Mouse (Mus musculus) neural tube, embryonic 13.5 days (tissue): ENCODE data around the gene Pum2. TPM values are rescaled to one million over a fixed set of nuclear protein-coding genes. Genes with fewer than 3 reads are reported as not detected.
"Not testable (repeated sequence)": the region's sequence is repeated elsewhere in the genome, so short reads cannot be mapped to it uniquely, and the experiment has no call there.

Experiments
- ATAC-seq: fragments of 200-750 bp; cut with Nextera tagmentation; 2 replicates; pipeline ENCODE4 v1.8.0; 2017; ENCODE audit warnings: low read depth, mild to moderate bottlenecking, moderate TSS enrichment, moderate library complexity
- H3K27ac ChIP-seq: fragments of 300-500 bp; sonication (generic); replicated peaks from 2 replicates; pipeline ENCODE4 v1.5.1; 2015; ENCODE audit warnings: moderate library complexity, mild to moderate bottlenecking, inconsistent platforms
- H3K27me3 ChIP-seq: fragments of 300-500 bp; sonication (generic); 2 replicates; pipeline ENCODE4 v1.6.1; 2015; ENCODE audit warnings: mild to moderate bottlenecking, inconsistent platforms
- H3K36me3 ChIP-seq: fragments of 300-500 bp; sonication (generic); 2 replicates; pipeline ENCODE4 v1.6.1; 2015; ENCODE audit warnings: mild to moderate bottlenecking, inconsistent platforms
- H3K4me1 ChIP-seq: fragments of 300-500 bp; sonication (generic); replicated peaks from 2 replicates; pipeline ENCODE4 v1.6.1; 2015; ENCODE audit warnings: inconsistent platforms
- H3K4me2 ChIP-seq: fragments of 300-500 bp; sonication (generic); 2 replicates; pipeline ENCODE4 v1.6.1; 2015; ENCODE audit warnings: inconsistent platforms, mild to moderate bottlenecking, moderate library complexity
- H3K4me3 ChIP-seq: fragments of 300-500 bp; sonication (generic); 2 replicates; pipeline ENCODE4 v1.5.1; 2015; ENCODE audit warnings: mild to moderate bottlenecking, inconsistent platforms
- H3K9ac ChIP-seq: fragments of 300-500 bp; sonication (generic); 2 replicates; pipeline ENCODE4 v1.6.1; 2015; ENCODE audit warnings: moderate library complexity, mild to moderate bottlenecking, inconsistent platforms
- H3K9me3 ChIP-seq: fragments of 300-500 bp; sonication (generic); 2 replicates; pipeline ENCODE4 v1.6.1; 2016; ENCODE audit warnings: inconsistent platforms
- WGBS: fragments of 180-500 bp; shearing (Covaris S2); methylation state at CpG from one replicate; pipeline ENCODE4 v1.1.7; 2015; 5-methylcytosine and 5-hydroxymethylcytosine counted together
- polyA plus RNA-seq: library from polyadenylated mRNA; unstranded; fragments of >200 nt; fragmentation: Nextera tagmentation; extraction: Ambion mirVana; gene quantifications from 2 replicates; pipeline ENCODE4 v1.2.1, GENCODE M21; 2015

The Pum2 gene
- polyA plus RNA-seq, 1 experiment from 2014 or later = 40.9 TPM

DNA sequence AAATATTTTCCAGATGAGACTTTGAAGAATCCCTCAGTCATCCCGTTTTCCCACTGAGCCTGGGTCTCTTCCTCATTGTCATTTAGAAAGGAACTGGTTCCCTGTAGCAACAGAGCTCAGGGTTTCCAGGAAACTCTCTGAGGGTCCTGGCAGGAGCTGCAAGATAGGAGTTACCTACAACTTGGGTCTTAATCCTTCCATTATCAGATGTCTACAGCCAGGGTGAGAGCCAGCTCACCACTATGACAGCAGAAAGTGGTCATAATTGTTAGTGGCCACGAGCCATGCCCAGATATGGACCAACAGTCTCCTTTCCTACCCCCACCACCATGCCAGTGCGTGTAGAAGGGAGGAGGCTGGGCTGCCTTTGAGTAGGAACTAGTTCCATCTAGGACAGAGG, 23.9 kb upstream of the Pum2 start:
- WGBS = 66% methylated on average over 3 of the region's 3 CpGs
- not testable (repeated sequence) for H3K9ac ChIP-seq, H3K4me2 ChIP-seq, ATAC-seq, H3K9me3 ChIP-seq, H3K4me1 ChIP-seq, H3K27me3 ChIP-seq, H3K4me3 ChIP-seq, H3K27ac ChIP-seq, H3K36me3 ChIP-seq

DNA sequence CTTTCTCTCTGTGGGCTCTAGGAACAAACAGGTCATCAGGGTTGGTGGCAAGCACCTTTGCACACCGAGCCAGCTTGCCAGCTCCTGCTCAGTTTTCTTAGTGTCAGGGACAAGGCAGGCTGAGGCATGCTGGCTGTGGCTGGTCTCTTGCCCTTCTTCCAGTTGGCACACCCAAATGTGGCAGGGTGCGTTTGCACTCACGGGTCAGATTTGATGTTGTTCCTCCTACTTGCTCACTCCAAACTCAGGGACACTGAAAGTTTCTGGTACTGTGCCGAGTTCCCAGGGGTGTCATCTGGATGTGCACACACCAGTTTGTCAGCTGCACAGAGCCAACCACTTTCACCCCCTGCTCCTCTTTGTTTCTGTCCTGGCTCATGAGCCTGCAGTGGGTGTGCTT, 17.3 kb upstream of the Pum2 start:
- H3K27me3 ChIP-seq = no peaks in the 10 kb centered on the region
- no peak overlapping the region for H3K4me3 ChIP-seq
- H3K4me1 ChIP-seq = no peaks in the 10 kb centered on the region
- 86% methylated on average over 4 of the region's 4 CpGs for WGBS
- no peak overlapping the region for H3K9ac ChIP-seq
- H3K4me2 ChIP-seq = no peak overlapping the region
- H3K27ac ChIP-seq = no peak overlapping the region
- H3K36me3 ChIP-seq = no peaks in the 10 kb centered on the region
- ATAC-seq = no peak
- no peaks in the 10 kb centered on the region for H3K9me3 ChIP-seq

DNA sequence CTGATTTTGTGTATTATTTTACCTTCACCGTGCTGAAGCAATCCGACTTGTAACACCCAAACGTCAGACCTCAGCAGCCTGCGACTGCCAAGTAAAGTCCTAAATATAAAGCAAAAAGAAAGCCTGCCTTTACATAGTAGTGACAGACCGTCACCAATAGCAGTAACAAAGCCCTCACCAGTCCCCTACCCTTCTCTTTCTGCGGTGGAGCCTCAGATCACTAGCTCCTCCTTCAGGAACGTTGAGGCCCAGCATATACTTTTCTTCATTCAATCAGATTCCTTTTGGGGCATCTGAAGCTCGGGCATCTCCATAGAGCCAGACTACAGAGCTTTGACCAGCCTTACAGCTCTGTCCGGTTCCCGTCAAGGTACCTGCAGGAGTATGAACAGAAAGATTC, 16.8 kb upstream of the Pum2 start:
- H3K9ac ChIP-seq = no peak overlapping the region
- H3K4me2 ChIP-seq = no peak overlapping the region
- no peak for ATAC-seq
- no peaks in the 10 kb centered on the region for H3K9me3 ChIP-seq
- H3K4me3 ChIP-seq = no peak overlapping the region
- no peak overlapping the region for H3K27ac ChIP-seq
- no peaks in the 10 kb centered on the region for H3K27me3 ChIP-seq
- 75% methylated on average over 10 of the region's 10 CpGs for WGBS
- H3K4me1 ChIP-seq = no peaks in the 10 kb centered on the region
- H3K36me3 ChIP-seq = no peaks in the 10 kb centered on the region

DNA sequence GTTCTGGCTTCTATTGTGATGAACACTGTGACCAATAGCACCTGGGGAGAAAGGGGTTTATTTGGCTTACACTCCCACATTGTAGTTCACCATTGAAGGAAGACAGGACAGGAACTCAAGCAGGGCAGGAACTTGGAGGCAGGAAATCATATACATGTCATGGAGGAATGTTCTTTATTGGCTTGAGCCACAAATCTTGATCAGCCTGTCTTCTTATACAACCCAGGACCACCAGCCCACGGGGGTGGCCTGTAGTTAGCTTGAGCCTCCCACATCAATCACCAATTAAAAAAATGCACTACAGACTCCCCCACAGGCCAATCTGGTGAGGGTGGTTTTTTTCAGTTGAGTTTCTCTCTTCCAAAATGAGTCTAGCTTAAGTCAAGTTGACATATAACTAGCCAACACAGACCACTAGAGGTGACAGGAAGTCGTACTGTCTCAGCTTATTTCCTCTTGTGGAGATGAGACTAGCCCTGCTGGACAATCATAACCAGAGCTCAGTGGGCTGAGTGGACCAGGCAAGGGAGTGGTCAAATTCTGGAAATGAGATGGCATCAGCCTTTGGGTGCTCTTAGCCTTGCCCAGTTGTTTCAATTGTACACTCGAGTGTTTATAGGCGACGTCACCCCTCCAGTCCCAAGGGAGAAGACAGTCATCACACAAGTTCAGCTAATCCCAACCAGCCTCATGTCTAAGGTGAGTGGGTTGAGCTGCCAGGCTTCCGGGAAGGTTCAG, 16.1 kb upstream of the Pum2 start:
- no peak for ATAC-seq
- 89% methylated on average over 6 of the region's 6 CpGs for WGBS
- H3K4me3 ChIP-seq = no peak overlapping the region

DNA sequence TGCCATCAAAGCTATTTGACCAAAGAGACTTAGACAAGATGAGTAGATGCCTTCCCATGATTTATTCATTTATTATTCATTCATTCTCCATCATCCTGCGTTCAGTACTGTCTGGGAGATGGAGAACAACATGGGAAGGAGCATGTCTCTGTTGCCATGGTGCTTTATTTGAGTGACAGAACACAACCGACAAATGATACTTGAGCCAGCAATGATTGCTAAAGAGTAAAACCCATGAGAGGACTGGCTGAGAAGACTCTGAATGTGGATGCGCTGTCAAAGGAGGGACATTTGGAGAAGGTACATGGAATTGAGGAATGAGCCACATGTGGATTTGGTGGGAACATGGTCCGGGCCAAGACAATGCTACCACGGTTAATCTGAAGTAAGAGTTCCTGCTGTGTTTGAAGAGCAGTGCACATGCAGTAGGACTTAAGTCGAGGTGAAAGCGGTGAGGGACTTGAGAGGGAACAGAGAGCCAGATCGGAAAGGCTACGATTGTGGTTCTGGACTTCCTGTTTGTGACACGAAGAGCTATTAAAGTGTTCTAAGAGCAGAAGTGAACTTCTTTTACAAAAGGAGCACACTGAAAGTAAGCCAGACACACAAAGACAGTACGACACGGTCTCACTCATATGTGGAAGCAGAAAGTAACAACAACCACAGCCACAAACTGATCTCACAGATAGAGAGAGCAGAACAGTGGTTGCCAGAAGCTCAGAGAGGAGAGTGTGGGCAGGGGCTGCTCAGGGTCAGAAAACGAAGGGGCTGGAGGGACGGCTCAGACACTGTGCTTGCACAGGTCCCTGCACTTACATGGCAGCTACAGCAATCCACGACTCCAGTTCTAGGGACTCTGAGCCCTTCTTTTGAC, 14.3 kb upstream of the Pum2 start:
- Histone ChIP-seq H3K4me1 (no peaks in the 10 kb centered on the region), H3K4me3 (no peak overlapping the region), H3K9ac (no peak overlapping the region), H3K4me2 (no peak overlapping the region), H3K27ac (no peak overlapping the region), H3K9me3 (no peaks in the 10 kb centered on the region), H3K36me3 (no peaks in the 10 kb centered on the region), H3K27me3 (no peaks in the 10 kb centered on the region)
- 88% methylated on average over 15 of the region's 15 CpGs for WGBS
- ATAC-seq = no peak

More for the DNA sequence above, 16.1 kb upstream of the Pum2 start:
- H3K36me3 ChIP-seq = no peaks in the 10 kb centered on the region
- no peak overlapping the region for H3K27ac ChIP-seq
- H3K27me3 ChIP-seq = no peaks in the 10 kb centered on the region
- H3K4me1 ChIP-seq = no peaks in the 10 kb centered on the region
- H3K4me2 ChIP-seq = no peak overlapping the region
- H3K9ac ChIP-seq = no peak overlapping the region
- no peaks in the 10 kb centered on the region for H3K9me3 ChIP-seq

DNA sequence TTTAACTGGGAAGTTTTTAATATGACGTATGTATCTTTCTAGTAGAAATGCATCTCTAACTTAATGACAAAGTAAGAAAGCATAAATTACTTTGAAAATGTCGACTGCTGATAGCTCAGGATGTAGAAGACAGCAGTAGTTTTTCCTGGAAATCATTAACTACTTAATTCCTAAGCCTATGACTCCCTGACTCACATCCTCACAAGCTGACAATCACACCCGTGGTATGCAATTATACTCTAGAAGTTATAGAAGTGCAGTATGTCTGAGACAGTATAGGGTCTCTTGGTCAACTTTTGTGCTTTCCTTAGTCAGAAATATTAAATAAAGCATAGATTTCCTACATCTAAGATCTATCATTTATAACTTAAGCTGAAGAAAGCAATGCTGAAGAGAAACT, 12.2 kb upstream of the Pum2 start:
- Histone ChIP-seq H3K36me3 (no peaks in the 10 kb centered on the region), H3K9ac (no peak overlapping the region), H3K27me3 (no peaks in the 10 kb centered on the region), H3K4me3 (no peak overlapping the region), H3K4me1 (no peaks in the 10 kb centered on the region), H3K4me2 (no peak overlapping the region), H3K27ac (no peak overlapping the region), H3K9me3 (no peaks in the 10 kb centered on the region)
- WGBS = 65% methylated on average over 3 of the region's 3 CpGs
- no peak for ATAC-seq

DNA sequence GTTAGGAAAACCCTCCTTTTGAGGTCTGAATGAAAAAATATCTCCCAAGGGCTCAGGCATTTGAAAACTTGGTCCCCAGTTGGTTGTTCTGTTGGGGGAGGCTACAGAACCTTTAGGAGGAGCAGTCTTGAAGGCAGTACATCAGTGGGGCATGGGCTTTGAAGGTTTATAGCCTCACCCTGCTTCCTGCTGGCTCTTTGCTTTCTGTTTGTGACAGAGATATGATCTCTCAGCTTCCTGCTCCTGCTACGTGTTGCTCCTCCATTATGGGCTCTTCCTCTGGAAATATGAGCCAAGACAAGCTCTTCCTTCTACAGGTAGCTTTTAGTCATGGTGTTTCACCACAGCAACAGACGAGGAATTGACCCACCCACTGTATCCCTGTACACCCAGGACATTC, 11.8 kb upstream of the Pum2 start:
- ATAC-seq = no peak
- WGBS = 57% methylated on average over 2 of the region's 2 CpGs
- H3K4me3 ChIP-seq = no peak overlapping the region

DNA sequence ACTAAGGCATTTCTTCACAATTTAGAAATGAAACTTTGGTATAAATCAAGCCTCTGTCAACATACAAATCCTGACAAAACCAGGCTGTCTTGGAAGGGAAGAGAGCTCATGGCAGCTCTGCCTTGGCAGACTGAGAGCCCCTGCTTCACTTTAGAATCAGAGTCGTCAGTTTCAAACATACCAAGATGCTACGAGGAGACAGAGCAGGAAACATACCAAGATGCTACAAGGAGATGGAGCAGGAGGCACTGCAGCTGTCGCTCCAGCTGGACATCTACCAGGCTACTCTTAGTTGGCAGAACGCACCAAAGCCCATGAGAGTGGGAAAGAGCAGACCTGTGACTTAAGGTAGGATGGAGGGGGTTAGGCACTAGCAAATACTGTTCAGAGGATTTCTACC, 11.2 kb upstream of the Pum2 start:
- ATAC-seq = no peak
- no peak overlapping the region for H3K4me2 ChIP-seq
- H3K27ac ChIP-seq = no peak overlapping the region
- no peaks in the 10 kb centered on the region for H3K27me3 ChIP-seq
- H3K9ac ChIP-seq = no peak overlapping the region
- H3K9me3 ChIP-seq = no peaks in the 10 kb centered on the region
- H3K36me3 ChIP-seq = no peaks in the 10 kb centered on the region
- no peak overlapping the region for H3K4me3 ChIP-seq
- no peaks in the 10 kb centered on the region for H3K4me1 ChIP-seq
- 84% methylated on average over 4 of the region's 4 CpGs for WGBS

More for the DNA sequence above, 11.8 kb upstream of the Pum2 start:
- Histone ChIP-seq H3K9me3 (no peaks in the 10 kb centered on the region), H3K9ac (no peak overlapping the region), H3K27me3 (no peaks in the 10 kb centered on the region), H3K36me3 (no peaks in the 10 kb centered on the region), H3K4me1 (no peaks in the 10 kb centered on the region), H3K4me2 (no peak overlapping the region), H3K27ac (no peak overlapping the region)

DNA sequence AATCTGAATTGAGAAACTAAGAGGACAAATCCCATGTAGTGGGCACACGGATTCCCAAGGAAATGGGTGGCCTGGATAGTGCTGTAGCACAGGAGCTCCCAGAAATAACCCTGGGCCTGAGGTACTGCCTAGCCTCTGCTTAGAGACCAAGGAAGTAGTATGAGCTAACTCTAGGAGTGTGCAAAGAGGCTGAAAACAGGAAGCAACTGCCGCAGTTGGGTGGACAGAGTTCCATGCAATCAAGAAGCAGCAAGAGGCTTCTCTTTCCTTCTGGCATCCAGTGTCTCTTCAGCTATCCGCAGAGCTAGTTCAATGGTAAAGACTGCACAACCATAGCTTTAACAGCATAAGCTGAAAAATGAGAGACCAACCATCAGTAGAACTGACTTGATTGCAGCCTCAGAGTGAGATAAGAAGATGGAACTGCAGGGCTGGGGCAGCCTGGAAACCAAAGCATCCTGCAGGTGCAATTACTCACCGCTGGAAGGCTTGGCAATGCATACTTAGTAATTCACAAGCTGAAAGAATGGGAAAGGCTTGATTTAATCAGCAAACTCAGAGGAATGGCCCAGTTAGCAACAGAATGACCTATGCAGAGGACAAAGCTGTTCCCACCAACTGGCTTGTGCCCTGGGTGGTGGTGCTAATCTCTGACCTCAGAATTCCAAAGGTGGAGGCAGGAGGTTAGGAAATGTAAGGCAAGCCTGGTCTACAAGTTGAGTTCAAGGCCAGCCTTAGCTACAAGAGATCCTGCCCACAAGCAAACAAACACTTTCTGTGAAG, 6.3 kb upstream of the Pum2 start:
- no peaks in the 10 kb centered on the region for H3K4me1 ChIP-seq
- ATAC-seq = no peak
- WGBS = 89% methylated on average over 4 of the region's 4 CpGs
- H3K4me2 ChIP-seq = no peak overlapping the region
- no peaks in the 10 kb centered on the region for H3K36me3 ChIP-seq
- no peak overlapping the region for H3K9ac ChIP-seq
- H3K9me3 ChIP-seq = no peaks in the 10 kb centered on the region
- H3K27ac ChIP-seq = no peak overlapping the region
- no peak overlapping the region for H3K4me3 ChIP-seq
- no peaks in the 10 kb centered on the region for H3K27me3 ChIP-seq

DNA sequence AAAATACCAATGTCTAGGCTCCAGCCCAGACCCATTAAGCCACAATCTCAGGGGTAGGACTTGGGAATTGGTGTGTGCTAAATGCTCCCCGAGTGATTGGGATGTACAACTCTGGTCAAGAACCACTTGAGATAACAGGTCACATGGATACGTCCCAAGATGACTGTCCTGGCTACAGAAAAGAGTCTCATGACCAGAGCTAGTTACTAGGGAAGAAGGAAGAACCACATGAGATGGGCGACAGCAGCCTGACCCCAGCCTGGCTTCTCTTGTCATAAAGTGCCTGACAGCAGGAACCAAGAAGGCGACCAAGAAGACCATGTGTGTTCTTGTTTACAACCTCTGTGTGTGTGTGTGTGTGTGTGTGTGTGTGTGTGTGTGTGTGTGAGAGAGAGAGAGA, 4.5 kb upstream of the Pum2 start:
- H3K9me3 ChIP-seq = no peaks in the 10 kb centered on the region
- H3K27ac ChIP-seq = no peak overlapping the region
- H3K36me3 ChIP-seq = no peaks in the 10 kb centered on the region
- no peak overlapping the region for H3K4me2 ChIP-seq
- no peaks in the 10 kb centered on the region for H3K27me3 ChIP-seq
- H3K4me1 ChIP-seq = peaks cover 7% of the 10 kb centered on the region; the same call in 1 of the 2 replicates
- 88% methylated on average over 4 of the region's 4 CpGs for WGBS
- ATAC-seq = no peak
- no peak overlapping the region for H3K4me3 ChIP-seq
- H3K9ac ChIP-seq = no peak overlapping the region

DNA sequence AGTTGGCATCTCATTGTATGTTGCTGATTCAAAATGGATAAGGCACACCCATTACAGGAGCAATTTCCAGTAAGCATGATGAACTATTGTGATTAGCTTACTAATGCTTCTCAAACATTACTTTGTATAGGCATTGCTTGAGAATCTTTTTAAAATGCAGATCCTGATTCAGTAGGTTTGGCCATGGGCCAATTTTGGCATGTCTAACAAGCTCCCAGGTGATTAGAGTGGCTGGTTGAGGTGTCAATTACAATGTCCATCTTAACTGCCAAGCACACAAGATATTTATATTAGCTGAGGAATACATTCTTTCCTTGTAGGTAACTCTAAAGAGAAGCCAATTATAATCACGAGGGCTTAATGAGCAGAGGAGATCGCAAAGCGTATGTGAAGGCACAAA, 4.1 kb upstream of the Pum2 start:
- no peak overlapping the region for H3K4me2 ChIP-seq
- ATAC-seq = no peak
- WGBS = 91% methylated on average over 3 of the region's 3 CpGs

More for the DNA sequence above, 4.1 kb upstream of the Pum2 start:
- no peak overlapping the region for H3K9ac ChIP-seq
- no peak overlapping the region for H3K4me3 ChIP-seq
- no peak overlapping the region for H3K27ac ChIP-seq
- H3K4me1 ChIP-seq = peaks cover 7% of the 10 kb centered on the region; the same call in 1 of the 2 replicates
- H3K9me3 ChIP-seq = no peaks in the 10 kb centered on the region
- H3K27me3 ChIP-seq = no peaks in the 10 kb centered on the region
- H3K36me3 ChIP-seq = no peaks in the 10 kb centered on the region
